Mouse (Mus musculus) layer of hippocampus, postnatal 36 days (tissue): ENCODE data around the gene Ddx58. TPM values are rescaled to one million over a fixed set of nuclear protein-coding genes. Genes with fewer than 3 reads are reported as not detected.
A peak's percentile ranks its signal among the peaks of the same experiment; 100 is the strongest.

Source experiments
- DNase-seq, 2 experiments: peaks; one replicate each; pipeline ENCODE4 v3.0.0; 2022
- total RNA-seq, 2 experiments: library from RNA; stranded (reverse); gene quantifications; 2 replicates each; pipeline ENCODE4 v1.2.3; 2021

The Ddx58 gene
- total RNA-seq, 2 experiments from 2014 or later, result 3.5 TPM

DNA sequence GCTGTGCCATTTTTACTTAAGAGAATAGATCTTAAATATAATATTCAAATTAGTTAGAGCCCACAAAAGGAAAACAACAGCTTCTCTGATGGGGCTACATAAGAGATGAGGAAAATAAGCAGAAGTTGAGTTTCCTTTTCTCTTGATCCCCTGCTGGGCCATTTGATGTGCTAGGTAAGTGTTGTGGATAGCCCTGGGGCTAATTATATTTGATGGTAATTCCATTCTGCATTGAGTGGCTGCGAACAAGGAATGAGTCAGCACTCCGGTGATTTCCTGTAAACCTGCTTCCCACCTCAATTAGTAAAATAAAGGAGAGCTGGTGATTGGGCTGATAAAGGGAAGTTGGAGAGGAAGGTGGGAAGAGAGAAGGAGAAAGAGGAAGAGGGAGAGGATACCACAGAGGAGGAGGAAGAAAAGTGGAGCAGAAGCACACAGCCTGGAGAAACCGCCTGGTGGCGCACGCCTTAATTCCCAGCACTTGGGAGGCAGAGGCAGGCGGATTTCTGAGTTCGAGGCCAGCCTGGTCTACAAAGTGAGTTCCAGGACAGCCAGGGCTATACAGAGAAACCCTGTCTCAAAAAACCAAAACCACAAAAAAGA lies 6.5 kb downstream of the Ddx58 start:
- no peak for DNase-seq

- no peak for DNase-seq
Observed at GRCm38 (mm10) chr4:40229723-40230122, 9.9 kb downstream of the Ddx58 start.

- DNase-seq, result no peak
Observed at GRCm38 (mm10) chr4:40227886-40228285, 11.7 kb downstream of the Ddx58 start.

- no peak for DNase-seq
Observed at GRCm38 (mm10) chr4:40227131-40227530, 12.5 kb downstream of the Ddx58 start.

DNA sequence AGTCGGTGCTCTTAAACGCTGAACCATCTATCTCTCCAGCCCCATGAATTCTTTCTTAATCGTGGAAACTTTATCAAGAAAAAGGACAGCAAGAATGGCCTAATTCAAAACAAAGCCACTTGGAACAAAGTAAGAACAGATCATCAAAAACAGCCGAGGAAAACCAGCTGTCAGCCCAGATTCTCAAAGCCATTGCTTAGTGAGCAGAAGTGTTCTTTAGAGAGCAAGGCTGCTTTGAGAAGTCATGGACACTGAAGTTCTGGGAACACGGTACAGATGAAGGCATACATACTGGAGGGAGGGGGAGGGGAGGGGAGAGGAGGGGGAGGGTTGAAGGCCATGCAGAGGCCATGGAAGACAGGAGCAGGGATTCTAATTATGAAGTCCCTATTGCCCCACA lies 13.5 kb downstream of the Ddx58 start:
- no peak for DNase-seq

DNA sequence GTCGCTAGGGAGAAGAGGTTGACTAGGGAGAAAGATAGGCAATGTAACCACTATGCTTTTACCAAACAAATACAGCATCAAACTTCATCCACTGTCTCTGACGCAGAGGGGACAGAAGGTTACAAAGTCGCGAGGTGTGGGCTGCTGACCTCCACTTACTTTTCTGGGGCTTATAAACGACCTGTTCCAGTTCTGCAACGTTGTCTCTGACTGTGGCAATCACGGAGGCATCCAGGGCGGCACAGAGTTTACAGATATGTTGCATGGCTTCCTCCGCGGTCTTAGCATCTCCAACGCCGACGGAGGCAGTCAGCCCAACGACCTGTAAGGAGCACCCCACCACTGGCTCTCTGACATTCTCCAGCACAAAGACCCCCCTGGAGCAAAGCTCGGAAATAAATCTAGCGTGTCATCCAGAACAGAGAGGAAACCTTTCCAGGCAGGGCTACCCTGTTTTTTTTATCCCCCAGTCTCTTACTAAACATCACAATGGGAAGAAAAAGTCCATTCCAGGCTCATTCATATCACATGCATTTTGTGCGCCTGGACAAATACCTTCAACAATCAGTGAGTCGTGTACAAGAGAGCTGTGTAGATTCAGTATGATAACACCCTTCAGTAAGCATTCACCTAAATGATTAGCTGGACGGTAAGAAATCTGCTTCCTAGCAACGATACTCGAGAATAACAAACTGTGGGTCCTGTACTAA lies 17.6 kb downstream of the Ddx58 start:
- DNase-seq, result no peak

- DNase-seq, result no peak
Observed at GRCm38 (mm10) chr4:40221004-40221760, 18.4 kb downstream of the Ddx58 start.

DNA sequence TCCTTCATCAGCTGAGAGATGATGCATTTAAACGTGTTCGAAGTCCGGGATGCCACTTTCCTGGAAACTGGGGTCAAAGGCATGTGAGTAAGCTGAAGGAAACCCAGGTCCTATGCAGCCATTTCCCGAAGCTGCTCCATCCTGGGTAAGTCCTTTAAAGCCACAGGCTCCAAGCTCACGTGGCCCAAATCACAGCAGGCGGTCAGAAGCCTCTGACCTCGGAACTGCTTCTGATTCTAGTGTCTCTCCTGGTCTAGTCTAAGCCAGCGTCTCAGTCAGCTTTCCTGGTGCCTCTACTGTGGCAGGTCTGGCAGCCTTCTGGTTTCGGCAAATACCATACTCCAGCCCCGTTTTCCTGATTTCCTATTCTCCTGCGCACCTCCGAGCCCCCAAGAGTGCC lies 19.2 kb downstream of the Ddx58 start:
- DNase-seq, result no peak

DNA sequence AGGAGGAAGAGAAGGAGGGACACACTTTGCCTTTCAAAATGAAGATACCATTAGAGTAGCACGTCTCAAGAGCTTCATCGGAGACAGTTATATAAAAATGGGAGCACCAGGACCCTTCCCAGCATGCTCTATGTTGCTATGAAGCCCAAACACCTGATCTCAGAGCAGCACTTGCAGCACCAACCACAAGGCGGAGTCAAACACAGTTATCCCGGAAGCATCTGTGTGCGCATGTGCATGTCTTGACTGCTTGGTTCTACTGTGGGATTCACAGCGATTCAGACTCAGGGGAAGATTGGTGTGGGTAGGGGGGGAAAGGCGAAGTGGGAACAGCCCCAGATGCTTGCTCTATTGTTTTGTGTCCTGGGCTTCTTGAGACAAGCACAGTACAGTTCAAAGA lies 21.2 kb downstream of the Ddx58 start:
- no peak for DNase-seq

DNA sequence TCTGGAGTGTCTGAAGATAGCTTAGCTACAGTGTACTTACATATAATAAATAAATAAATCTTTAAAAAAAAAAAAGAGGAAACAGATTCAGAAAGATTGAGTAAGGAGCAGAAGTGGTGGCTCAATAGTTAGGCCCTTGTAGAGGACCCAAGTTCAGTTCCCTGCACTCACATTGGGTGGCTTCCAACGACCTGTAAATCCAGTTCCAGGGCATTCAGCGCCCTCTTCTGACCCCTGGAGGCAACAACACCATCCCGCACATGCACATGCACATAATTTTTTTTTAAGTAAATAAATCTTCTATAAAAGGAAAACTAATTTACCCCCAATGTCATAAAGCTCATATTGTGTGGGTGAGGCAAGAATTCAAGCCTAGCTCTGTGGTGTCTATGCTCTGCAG lies 21.7 kb downstream of the Ddx58 start:
- no peak for DNase-seq

DNA sequence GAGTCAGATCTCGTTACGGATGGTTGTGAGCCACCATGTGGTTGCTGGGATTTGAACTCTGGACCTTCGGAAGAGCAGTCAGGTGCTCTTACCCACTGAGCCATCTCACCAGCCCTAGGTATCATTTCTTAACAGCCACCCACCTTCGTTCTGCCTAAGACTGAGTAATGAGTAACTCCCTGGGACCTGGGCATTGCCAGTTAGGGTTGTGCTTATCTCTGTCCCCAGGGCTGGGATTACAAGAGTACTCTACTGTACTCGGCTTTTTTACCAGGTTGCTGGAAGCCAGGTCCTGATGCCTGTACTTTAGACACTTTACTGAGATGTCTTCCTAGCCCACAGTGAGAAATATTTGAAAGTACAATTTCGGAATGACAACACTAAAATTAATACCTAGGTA lies 27.5 kb downstream of the Ddx58 start:
- DNase-seq, result no peak

- DNase-seq, result no peak
Observed at GRCm38 (mm10) chr4:40207701-40208100, 31.9 kb downstream of the Ddx58 start.

DNA sequence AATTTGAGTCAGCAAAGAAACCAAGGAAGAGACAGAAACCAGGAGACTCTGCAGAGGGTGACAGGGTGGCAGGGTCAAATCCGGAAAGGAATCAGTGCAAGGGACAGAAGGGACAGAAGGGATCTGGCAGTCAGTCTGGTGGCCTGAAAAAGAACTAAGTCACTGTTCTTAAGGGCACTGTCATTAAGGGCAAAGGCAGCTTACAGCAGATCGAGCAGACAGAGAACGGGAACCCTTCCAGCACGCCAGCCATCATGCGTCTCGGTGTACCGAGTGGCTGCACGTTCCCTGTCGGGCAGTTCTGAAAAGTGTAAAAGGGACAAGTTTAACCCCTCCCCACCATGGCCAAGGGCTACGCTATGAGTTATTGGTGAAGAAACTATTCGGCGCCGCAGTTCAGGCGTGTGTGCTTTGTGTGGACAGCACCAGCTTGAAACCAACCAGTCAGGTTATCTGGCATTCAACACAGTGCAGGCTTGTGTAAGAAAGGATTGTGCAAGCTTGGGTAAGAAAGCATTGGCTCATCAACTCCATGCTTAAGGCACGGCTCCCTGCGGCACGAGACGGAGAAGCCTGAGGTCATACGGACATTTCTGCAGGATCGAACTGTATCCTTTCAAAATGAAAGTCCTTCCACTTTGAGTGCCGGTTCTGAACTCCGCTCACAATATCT lies 34.3 kb downstream of the Ddx58 start:
- no peak for DNase-seq

DNA sequence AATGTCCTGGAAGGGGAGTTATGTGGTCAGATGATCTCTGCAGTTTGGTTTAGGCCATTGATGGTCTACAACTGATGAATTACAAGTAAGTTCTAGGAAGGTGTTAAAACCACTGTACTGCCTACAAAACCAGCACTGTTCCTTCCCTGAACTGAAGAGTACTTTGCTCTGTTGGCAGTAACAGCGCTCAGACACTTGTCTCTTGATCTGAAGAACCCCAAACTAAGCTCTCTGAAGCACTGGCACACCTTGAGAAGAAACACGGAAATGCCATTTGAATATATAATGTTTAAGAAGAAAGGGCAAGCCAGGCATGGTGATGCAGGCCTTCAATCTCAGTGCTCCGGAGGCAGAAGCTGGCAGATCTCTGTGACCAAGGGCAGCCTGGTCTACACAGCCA lies 35.3 kb downstream of the Ddx58 start:
- no peak for DNase-seq

DNA sequence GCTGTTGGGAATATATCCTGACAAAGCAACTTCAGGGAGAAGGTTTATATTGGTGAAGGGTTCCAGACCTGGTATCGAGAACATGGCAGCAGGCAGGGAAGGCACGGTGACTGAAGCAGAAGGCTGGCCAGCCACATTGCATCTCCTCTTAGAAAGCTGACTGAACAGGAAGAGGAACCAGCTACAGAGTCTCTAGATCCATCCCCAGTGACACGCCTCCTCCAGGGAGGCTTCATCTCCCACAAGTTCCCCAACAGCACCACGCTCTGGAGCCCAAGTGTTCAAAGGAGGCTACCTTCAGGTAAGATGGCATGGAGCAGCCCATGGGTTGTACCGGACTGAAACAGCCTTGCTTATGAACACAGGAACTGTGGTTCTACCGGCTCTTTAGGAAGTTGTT lies 37.4 kb downstream of the Ddx58 start:
- no peak for DNase-seq

- DNase-seq, result no peak
Observed at GRCm38 (mm10) chr4:40195336-40195735, 44.3 kb downstream of the Ddx58 start.

DNA sequence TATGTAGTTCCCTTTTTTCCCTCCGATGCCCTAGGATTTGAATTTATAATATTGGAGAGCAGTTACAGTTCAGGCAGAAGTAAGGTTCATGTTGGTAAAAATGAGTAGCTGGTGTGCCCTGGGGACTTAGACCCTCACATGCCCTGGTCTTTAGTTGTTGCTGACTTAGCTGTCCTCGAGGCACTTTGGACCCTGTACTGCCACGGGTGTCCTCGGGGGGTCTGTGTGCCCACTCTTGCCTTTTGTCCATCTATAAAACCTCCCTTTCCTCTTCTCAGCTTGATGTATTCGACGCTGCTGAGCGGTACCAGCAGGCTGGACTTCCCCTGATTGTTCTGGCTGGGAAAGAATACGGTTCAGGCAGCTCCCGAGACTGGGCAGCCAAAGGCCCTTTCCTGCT lies 46.2 kb downstream of the Ddx58 start:
- no peak for DNase-seq

- DNase-seq, result no peak
Observed at GRCm38 (mm10) chr4:40192246-40192645, 47.4 kb downstream of the Ddx58 start.

DNA sequence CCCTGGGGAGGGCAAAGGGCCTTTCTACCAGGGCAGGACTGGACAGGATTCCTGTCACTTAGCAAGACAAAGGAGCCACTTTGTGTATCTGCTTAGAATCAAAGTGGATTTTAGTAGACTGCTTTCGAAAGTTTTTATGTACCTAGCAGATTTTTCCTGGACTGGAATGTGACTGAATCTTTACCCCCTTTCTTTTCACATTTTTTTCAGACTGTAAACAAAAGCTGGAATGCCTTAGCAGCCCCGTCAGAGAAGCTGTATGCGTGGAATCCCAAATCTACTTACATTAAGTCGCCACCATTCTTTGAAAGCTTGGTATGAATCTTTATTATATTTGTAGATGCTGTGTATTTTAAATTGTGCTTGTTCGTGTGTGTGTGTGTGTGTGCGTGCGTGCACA lies 51.7 kb downstream of the Ddx58 start:
- DNase-seq, result no peak

GRCm38 (mm10) chr4:40184470-40184869 lies 55.2 kb downstream of the Ddx58 start:
- DNase-seq, result no peak

- DNase-seq, result no peak
Observed at GRCm38 (mm10) chr4:40183781-40184180, 55.8 kb downstream of the Ddx58 start.

DNA sequence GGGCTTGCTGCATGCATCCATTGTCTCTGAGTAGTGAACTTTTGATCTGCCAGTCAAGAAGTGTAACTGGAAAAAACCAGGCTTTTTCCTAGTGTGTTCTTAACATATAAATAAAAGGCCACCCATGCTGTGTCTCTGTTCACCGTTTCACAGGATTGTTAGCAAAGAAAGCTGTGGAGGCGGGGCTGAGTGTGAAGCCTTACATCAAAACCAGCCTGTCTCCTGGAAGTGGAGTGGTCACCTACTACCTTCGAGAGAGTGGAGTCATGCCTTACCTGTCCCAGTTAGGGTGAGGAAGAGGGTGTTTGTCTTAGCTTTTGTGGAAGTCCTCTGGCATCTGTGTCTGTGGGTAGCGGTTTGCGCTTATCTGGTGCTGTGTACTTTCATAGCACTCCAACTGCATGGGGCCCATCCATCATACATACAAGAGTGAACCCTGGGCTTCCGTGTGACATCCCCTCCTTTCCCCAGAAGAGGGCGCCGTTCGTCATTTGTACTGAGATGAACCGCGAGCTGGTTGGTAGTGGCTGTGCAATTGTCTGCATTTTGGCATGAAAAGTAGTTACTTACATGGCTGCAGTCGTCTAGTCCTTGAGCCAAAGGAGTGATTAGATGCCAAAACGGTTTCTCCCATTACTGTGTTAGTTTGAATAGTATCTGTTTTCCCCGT lies 56.8 kb downstream of the Ddx58 start:
- peak; percentile 44 to 57 for DNase-seq

- DNase-seq, result no peak
Observed at GRCm38 (mm10) chr4:40181681-40182080, 57.9 kb downstream of the Ddx58 start.
